Mouse (Mus musculus) neural tube, embryonic 15.5 days (tissue): ENCODE results near the gene Mpp4. TPM values are rescaled to one million over a fixed set of nuclear protein-coding genes. Genes with fewer than 3 reads are reported as not detected.

Experiments
- ATAC-seq: fragments of 200-750 bp; cut with Nextera tagmentation; 2 replicates; pipeline ENCODE4 v1.8.0; 2017; ENCODE audit warnings: mild to moderate bottlenecking, moderate TSS enrichment, moderate library complexity; ENCODE audit not compliant: low FRiP score
- H3K27ac ChIP-seq: fragments of 300-500 bp; sonication (generic); replicated peaks from 2 replicates; pipeline ENCODE4 v1.5.1; 2015; ENCODE audit warnings: mild to moderate bottlenecking, inconsistent platforms
- H3K27me3 ChIP-seq: fragments of 300-500 bp; sonication (generic); replicated peaks from 2 replicates; pipeline ENCODE4 v1.6.1; 2015; ENCODE audit warnings: inconsistent platforms
- H3K36me3 ChIP-seq: fragments of 300-500 bp; sonication (generic); 2 replicates; pipeline ENCODE4 v1.6.1; 2015; ENCODE audit warnings: inconsistent platforms
- H3K4me1 ChIP-seq: fragments of 300-500 bp; sonication (generic); 2 replicates; pipeline ENCODE4 v1.6.1; 2015; ENCODE audit warnings: inconsistent platforms
- H3K4me2 ChIP-seq: fragments of 300-500 bp; sonication (generic); 2 replicates; pipeline ENCODE4 v1.6.1; 2015; ENCODE audit warnings: inconsistent platforms, mild to moderate bottlenecking, moderate library complexity
- H3K4me3 ChIP-seq: fragments of 300-500 bp; sonication (generic); replicated peaks from 2 replicates; pipeline ENCODE4 v1.5.1; 2015; ENCODE audit warnings: mild to moderate bottlenecking, inconsistent platforms
- H3K9ac ChIP-seq: fragments of 300-500 bp; sonication (generic); replicated peaks from 2 replicates; pipeline ENCODE4 v1.6.1; 2015; ENCODE audit warnings: mild to moderate bottlenecking, inconsistent platforms
- H3K9me3 ChIP-seq: fragments of 300-500 bp; sonication (generic); replicated peaks from 2 replicates; pipeline ENCODE4 v1.6.1; 2016; ENCODE audit warnings: inconsistent platforms
- WGBS: fragments of 180-500 bp; shearing (Covaris S2); methylation state at CpG from one replicate; pipeline ENCODE4 v1.1.7; 2015; ENCODE audit warnings: mixed read lengths; 5-methylcytosine and 5-hydroxymethylcytosine counted together
- polyA plus RNA-seq: library from polyadenylated mRNA; unstranded; fragments of >200 nt; fragmentation: Nextera tagmentation; extraction: Ambion mirVana; gene quantifications from 2 replicates; pipeline ENCODE4 v1.2.1, GENCODE M21; 2015

The Mpp4 gene
- polyA plus RNA-seq, 1 experiment from 2014 or later, result 0.86 TPM

DNA sequence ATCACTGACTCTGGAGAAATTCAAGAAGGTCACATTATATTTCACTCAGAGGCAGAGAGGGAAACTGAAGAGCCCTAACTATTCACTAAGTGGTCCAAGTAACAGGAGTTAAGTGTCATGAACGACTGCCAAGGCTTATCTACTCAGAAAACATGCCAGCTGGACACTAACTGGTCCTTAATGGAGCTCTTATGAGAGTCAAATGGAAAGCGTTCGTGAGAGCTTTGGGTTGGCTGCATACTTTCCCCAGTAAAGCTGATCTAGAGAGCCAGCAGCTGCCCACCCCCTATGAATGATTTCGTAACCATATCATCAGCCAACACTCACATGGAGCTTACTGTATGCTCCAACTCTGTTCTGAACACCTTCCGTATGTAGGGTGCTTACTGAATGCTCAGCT lies 28.8 kb downstream of the Mpp4 start:
- Histone ChIP-seq H3K27me3 (no peaks in the 10 kb centered on the region), H3K9ac (no peak overlapping the region), H3K4me3 (no peak overlapping the region), H3K27ac (no peak overlapping the region), H3K4me2 (no peak overlapping the region), H3K36me3 (no peaks in the 10 kb centered on the region), H3K9me3 (no peaks in the 10 kb centered on the region), H3K4me1 (no peaks in the 10 kb centered on the region)
- ATAC-seq, result no peak
- WGBS, result 87% methylated on average over 5 of the region's 5 CpGs

DNA sequence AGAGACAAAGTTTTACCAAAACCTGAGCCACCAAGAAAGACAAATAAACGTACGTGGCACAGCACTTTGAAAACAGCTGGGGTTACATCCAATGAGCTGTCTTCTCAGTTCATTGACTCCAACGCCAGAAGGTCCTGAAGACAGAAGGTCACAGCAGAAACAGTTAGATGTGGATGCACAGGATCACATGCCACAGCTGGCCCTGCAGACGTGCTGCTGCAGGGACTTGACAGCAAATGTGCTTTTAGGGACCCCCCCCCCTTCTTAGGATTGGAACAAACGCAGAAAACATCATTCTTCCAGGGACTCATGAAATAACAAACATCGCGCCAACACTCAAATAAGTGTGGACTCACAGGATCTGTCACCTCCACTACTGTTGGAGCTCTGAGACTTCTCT lies 34.3 kb downstream of the Mpp4 start:
- no peak overlapping the region for H3K4me3 ChIP-seq
- H3K4me2 ChIP-seq, result no peak overlapping the region
- no peaks in the 10 kb centered on the region for H3K36me3 ChIP-seq
- no peaks in the 10 kb centered on the region for H3K9me3 ChIP-seq
- no peaks in the 10 kb centered on the region for H3K27me3 ChIP-seq
- no peaks in the 10 kb centered on the region for H3K4me1 ChIP-seq
- 76% methylated on average over 7 of the region's 7 CpGs for WGBS
- no peak for ATAC-seq
- no peak overlapping the region for H3K9ac ChIP-seq
- H3K27ac ChIP-seq, result no peak overlapping the region

DNA sequence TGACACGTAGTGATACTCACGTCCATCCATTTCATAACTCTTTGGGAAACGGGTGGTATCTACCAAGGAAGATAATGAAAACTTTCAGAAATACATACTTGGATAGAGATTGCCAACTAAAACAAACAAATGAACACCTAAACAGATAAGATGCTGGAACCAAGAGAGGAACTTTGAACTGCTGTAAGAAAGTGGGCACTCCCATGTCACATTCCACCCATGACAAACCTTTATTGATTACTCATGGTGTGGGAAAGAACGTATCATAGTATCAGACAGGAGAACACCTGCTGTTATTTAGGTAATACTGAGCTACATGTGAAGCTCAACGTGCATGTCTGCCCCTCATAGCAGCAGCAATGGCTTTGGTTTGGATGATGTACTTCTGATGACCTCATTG lies 37.6 kb downstream of the Mpp4 start:
- H3K27me3 ChIP-seq, result no peaks in the 10 kb centered on the region
- H3K4me2 ChIP-seq, result no peak overlapping the region
- H3K4me3 ChIP-seq, result no peak overlapping the region
- H3K27ac ChIP-seq, result no peak overlapping the region
- no peaks in the 10 kb centered on the region for H3K36me3 ChIP-seq
- peaks cover 5% of the 10 kb centered on the region for H3K4me1 ChIP-seq
- no peak overlapping the region for H3K9ac ChIP-seq
- 82% methylated on average over 5 of the region's 5 CpGs for WGBS
- H3K9me3 ChIP-seq, result no peaks in the 10 kb centered on the region
- ATAC-seq, result no peak

DNA sequence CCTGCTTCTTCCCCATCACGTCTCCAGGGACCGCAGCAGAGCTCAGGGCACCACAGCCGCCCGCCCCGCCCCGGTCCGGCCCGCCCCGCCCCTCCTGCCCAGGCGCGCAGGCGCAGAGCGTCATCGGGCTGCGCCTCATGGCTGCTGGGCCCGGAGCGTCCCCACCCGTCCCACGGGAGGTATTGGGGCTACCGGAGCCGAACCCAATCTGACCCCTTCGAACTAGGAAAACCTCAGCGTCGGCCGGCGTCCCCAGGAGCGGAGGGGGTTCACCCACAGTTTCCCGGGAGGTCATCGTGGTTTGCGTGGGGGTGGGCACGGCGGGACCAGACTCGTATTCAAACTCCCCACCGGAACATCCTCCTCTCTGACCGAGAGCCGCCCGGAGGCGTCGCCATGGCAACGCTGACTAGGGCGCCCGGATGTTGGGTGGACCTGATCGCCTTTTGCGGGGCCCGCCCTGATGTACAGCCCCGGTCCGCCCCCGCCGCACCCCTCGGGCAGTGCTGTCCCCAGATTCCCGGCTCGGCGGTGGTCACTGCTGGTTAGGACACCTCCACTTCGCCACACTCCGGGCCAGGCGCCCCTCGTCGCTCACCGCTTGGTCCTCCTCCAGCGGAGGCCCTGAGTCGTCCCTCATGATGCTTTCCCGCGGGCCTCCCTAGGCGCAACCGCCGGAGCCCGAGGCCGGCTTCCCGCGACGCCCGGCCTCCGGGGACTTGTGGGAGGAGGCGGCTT lies 43.3 kb downstream of the Mpp4 start, which contains the start of gene Tmem237:
Gene Tmem237, minus strand, starts transcription at position 689 of the 738 bp plus-strand sequence.
- Histone ChIP-seq H3K4me1 (peaks cover 15% of the 10 kb centered on the region), H3K9me3 (no peaks in the 10 kb centered on the region), H3K27ac (peak within 1 kb of the TSS; percentile 93), H3K4me3 (peak within 1 kb of the TSS; percentile 74), H3K4me2 (peak within 1 kb of the TSS; percentile 79), H3K36me3 (peaks cover 8% of the 10 kb centered on the region), H3K9ac (peak within 1 kb of the TSS; percentile 85), H3K27me3 (no peaks in the 10 kb centered on the region)
- WGBS, result under 1% methylated on average over 73 of the region's 74 CpGs
- peak; percentile 99 for ATAC-seq

DNA sequence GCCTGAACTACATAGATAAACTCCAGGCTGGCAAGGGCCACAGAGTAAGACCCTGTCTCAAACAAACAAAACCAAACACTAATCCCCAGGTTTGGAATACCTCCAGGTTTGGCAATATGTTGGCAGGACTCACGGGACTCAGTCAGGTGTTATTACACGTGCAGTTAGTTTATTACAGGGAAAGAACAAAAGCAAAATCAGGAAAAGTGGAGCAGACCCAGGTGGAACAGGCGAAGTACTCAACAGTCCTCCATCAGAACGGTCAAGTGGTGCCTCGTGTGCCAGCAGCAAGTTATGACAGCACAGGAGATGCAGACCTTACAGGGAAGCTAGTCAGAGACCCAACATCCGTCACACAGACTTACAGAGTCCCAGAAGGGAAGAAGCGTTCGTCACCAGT lies 52.7 kb downstream of the Mpp4 start:
- Histone ChIP-seq H3K9ac (no peak overlapping the region), H3K36me3 (peaks cover 62% of the 10 kb centered on the region), H3K27ac (no peak overlapping the region), H3K4me1 (no peaks in the 10 kb centered on the region), H3K9me3 (no peaks in the 10 kb centered on the region), H3K27me3 (no peaks in the 10 kb centered on the region), H3K4me2 (no peak overlapping the region), H3K4me3 (no peak overlapping the region)
- ATAC-seq, result no peak
- WGBS, result 89% methylated on average over 8 of the region's 8 CpGs

DNA sequence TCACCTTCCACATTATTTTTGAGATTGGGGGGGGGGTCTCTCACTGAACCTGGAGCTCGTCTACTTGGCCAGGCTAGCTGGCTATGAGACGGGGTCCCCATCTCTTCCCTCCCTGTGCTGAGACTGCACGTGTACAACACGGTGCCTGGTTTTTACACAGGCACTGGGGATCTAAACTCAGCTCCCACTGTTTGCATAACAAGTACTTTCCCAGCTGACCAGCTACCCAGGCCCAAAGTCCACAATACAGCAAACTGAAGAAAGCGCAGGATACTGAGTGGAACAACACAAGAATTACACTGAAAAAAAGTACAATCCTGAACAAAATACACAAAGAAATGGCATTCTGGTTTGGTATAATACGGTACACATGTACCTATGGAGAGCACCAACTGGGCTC lies 61.1 kb downstream of the Mpp4 start:
- H3K9ac ChIP-seq, result no peak overlapping the region
- no peaks in the 10 kb centered on the region for H3K27me3 ChIP-seq
- no peaks in the 10 kb centered on the region for H3K9me3 ChIP-seq
- ATAC-seq, result no peak
- no peak overlapping the region for H3K4me2 ChIP-seq
- H3K36me3 ChIP-seq, result peaks cover 47% of the 10 kb centered on the region
- WGBS, result 95% methylated on average over 6 of the region's 6 CpGs
- H3K4me3 ChIP-seq, result no peak overlapping the region
- H3K27ac ChIP-seq, result no peak overlapping the region
- no peaks in the 10 kb centered on the region for H3K4me1 ChIP-seq

DNA sequence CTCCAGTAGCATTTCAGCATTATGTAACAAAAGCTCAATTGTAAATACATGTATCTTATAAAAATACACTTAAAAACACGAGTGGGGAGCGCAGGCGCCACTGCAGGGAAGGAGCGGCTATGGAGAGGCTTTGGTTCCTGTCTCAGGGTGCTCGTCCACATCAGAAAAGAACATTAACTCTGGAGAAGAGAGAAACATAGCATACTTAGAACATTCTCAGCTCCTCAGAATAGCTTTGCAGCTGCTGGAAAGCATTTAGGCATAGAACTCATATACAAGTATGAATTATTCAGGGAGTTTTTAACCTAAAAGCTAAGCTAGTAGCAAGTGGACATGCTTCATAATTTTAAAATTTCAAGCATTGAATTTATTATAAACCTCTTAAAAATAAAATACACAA lies 62.2 kb downstream of the Mpp4 start:
- H3K27ac ChIP-seq, result no peak overlapping the region
- 91% methylated on average over 5 of the region's 5 CpGs for WGBS
- no peak overlapping the region for H3K4me2 ChIP-seq
- H3K36me3 ChIP-seq, result peaks cover 45% of the 10 kb centered on the region
- H3K4me3 ChIP-seq, result no peak overlapping the region
- ATAC-seq, result no peak
- no peaks in the 10 kb centered on the region for H3K27me3 ChIP-seq
- H3K4me1 ChIP-seq, result no peaks in the 10 kb centered on the region
- no peaks in the 10 kb centered on the region for H3K9me3 ChIP-seq
- no peak overlapping the region for H3K9ac ChIP-seq

DNA sequence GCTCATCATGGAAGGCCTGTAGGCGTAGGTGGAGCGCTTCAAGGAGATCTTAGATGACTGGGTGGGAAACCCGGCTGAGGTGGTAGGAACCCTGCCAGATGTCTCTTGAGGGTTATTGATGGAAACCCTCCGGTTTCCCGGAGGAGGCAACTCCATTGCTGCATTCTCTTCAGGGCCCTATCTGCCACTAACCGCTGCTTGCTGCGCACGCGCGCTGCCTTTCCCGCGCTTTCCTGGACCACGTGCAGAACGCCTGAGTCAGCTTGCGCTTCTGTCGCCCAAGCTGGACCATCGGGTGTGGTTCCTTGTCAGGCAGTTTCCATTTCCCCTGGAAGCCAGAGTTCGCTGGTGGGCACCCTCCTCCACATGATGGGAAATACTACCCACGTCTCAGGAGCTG lies 68.5 kb downstream of the Mpp4 start, which contains the start of gene C2cd6:
Gene C2cd6, minus strand, starts transcription at position 196 of the 400 bp plus-strand sequence.
- Histone ChIP-seq H3K36me3 (peaks cover 18% of the 10 kb centered on the region), H3K9me3 (no peaks in the 10 kb centered on the region), H3K4me1 (no peaks in the 10 kb centered on the region), H3K4me2 (no peak within 1 kb of the TSS), H3K9ac (no peak within 1 kb of the TSS), H3K27ac (no peak within 1 kb of the TSS), H3K27me3 (no peaks in the 10 kb centered on the region), H3K4me3 (no peak within 1 kb of the TSS)
- WGBS, result 94% methylated on average over 19 of the region's 19 CpGs
- ATAC-seq, result no peak

Other genes starting within 250 kb of the Mpp4 start
- gene Trak2, start 190.0 kb downstream of the Mpp4 start, polyA plus RNA-seq, result 13.9 and 14.2 TPM in 2 replicates
- 86.3 and 103 TPM in 2 replicates for gene Stradb, start 189.9 kb downstream of the Mpp4 start, polyA plus RNA-seq
- 0.15 TPM in 1 of 2 replicates, not detected in the other for gene C2cd6, start 68.5 kb downstream of the Mpp4 start, polyA plus RNA-seq
- 41.3 and 42.0 TPM in 2 replicates for gene Tmem237, start 43.0 kb downstream of the Mpp4 start, polyA plus RNA-seq
- gene Als2, start 73.8 kb upstream of the Mpp4 start, polyA plus RNA-seq, result 15.5 and 16.2 TPM in 2 replicates
- gene Cdk15, start 93.5 kb upstream of the Mpp4 start, polyA plus RNA-seq, result 1.7 and 1.9 TPM in 2 replicates